Mouse (Mus musculus) urinary bladder, postnatal 36 days (tissue): ENCODE data around the gene Banp.

Experiments
- DNase-seq, 2 experiments: peaks; one replicate each; pipeline ENCODE4 v3.0.0; 2022; ENCODE audit warnings: low spot score in 2 of 2, mixed read lengths in 1 of 2

Banp gene

GRCm38 (mm10) chr8:121949222-121949800 lies at the start of gene Banp:
Gene Banp, plus strand, starts transcription at chr8:121949750.
- no peak for DNase-seq

GRCm38 (mm10) chr8:121901498-121902236 lies 47.9 kb upstream of the Banp start:
- DNase-seq, result peak in 1 of 2 experiments; percentile 18

- no peak for DNase-seq
Measured at GRCm38 (mm10) chr8:121903977-121904376, 45.6 kb upstream of the Banp start.

DNA sequence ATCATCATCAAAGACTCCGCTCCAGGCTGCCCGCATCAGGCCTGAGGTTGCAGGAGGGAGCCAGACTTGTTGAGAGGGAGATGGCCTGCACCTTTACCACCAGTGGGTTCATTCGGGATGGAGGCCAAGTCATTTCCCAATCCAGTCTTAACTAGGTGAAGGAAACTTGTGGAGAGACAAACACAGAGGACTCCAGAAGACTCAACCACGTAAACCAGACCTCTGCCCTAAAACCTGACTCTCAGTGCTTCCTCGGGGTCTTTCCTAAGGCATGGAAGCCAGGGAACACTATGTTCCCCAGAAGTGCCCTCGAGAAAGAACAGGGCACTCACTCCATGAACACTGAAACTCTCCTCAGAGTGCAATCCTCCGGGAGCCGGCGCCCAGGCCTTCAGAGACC lies 44.6 kb upstream of the Banp start:
- DNase-seq, result no peak

- no peak for DNase-seq
Measured at GRCm38 (mm10) chr8:121905420-121905819, 44.1 kb upstream of the Banp start.

GRCm38 (mm10) chr8:121905864-121906263 lies 43.7 kb upstream of the Banp start:
- DNase-seq, result no peak

GRCm38 (mm10) chr8:121906542-121907512 lies 42.7 kb upstream of the Banp start:
- peak in 1 of 2 experiments; percentile 21 for DNase-seq

DNA sequence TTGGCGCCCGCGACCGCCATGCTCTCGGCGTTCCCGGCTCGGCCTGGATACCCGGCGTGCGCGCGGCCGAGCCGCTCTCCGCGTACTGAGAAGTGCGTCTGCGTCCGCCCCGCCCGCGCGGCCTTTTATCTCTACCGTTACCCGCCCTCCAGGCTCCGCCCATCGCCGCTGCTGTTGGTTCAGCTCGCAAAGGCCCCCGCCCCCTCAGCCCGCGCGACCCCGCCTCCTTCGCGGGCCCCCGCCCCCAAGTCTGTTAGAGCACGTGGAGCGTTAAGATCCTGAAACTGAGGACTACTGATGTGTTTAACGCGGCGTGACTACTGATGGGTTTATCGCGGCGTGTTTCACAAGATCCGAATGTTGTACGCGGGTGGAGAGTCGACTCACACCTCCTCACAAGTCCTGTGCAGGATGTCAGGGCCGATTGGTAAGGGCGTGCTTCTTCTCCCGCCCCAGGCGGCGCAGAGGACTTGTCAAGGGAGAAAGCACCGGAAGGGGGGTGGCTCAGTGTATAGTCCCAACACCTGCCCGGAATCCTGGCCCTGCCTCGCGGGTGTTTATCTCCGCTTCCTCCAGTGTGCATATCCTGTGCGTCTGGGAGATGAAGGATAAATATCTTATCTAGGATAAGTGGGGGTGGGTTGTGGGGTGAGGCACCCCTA lies 41.8 kb upstream of the Banp start, which contains the start of gene Slc7a5:
Slc7a5 (minus strand) TSS at position 108 of the 662 bp plus-strand sequence.
- DNase-seq, result peak; percentile 92 to 95

- DNase-seq, result no peak
Measured at GRCm38 (mm10) chr8:121908378-121909147, 41.0 kb upstream of the Banp start.

GRCm38 (mm10) chr8:121909148-121909541 lies 40.4 kb upstream of the Banp start:
- no peak for DNase-seq

- DNase-seq, result peak; percentile 66 to 69
Measured at GRCm38 (mm10) chr8:121909663-121910062, 39.9 kb upstream of the Banp start.

GRCm38 (mm10) chr8:121911400-121911799 lies 38.1 kb upstream of the Banp start:
- no peak for DNase-seq

- no peak for DNase-seq
Measured at GRCm38 (mm10) chr8:121911987-121912386, 37.6 kb upstream of the Banp start.

DNA sequence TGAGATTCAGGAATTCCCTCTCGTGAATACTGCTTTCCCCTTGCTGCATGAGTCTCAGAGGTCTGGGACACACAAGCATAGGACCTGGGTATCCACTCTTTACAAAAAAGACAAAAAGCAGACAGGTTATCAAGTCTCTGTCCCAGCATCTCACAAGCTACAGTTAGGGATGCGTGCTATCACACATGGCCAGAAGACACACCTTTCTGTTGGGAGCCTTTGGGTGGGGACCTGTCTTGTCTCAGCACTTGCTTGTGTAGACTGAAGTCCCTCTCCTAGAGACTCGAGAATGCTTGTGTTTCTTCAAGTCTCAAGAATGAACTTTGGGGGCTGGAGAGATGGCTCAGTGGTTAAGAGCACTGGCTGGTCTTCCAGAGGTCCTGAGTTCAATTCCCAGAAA lies 36.7 kb upstream of the Banp start:
- no peak for DNase-seq

DNA sequence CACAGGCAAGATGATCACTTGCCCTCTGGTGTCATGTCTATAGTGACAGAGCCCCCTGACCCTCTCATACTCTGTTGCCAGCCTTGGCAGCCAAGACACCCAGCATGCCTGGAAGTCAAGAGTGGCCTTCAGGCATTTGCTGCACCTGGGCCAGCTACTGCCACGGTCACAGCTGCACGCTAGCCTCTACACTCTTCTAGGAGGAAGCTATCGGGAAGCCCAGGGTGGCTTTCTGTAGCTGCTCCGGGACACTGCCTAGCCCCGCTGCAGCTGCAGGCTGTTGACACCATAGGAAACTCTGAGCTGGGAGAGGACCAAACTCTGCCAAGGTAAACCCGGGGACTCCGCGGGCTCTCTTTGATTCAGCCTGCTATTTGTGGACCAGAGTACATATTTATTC lies 36.2 kb upstream of the Banp start:
- no peak for DNase-seq

GRCm38 (mm10) chr8:121919158-121919557 lies 30.4 kb upstream of the Banp start:
- DNase-seq, result no peak

DNA sequence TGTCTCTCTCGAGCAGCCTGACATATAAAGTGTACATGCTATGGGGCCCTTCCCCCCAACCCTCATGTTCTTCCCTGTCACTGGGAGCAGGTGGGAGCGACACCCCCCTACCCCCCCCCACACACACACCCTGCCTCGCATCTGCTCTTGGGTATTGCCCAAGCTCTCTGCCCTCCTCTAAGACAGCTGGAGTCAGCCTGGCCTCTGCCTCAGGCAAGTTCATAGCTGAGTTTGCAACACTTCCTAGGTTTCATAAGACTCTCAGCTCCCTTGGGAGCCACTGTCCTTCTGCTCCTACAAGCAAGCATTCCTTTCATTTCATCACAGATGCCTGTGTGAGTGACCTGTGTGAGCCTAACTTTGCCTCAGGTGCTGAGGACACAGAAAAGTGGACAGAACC lies 29.8 kb upstream of the Banp start:
- peak in 1 of 2 experiments; percentile 47 for DNase-seq

GRCm38 (mm10) chr8:121921582-121921981 lies 28.0 kb upstream of the Banp start:
- no peak for DNase-seq

GRCm38 (mm10) chr8:121922101-121922500 lies 27.4 kb upstream of the Banp start:
- DNase-seq, result peak in 1 of 2 experiments; percentile 49

DNA sequence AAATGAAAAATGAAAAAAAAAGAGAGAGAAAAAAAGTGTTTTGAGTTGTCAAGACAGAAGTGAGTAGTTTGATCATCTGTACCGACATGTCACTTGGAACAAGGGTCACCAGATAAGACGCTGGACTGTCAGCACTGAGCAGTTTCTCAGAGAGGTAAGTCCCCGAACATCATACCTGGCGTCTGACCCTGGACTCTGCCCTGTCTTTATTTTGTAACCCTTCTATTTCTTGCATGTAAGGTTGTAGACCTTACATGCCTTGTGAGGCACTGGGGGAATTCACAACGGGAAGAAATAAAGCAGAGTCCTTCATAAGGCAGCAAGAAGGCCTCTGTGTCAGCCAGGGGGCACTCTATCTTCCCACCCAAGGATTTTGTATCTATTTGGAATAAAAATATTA lies 24.9 kb upstream of the Banp start:
- no peak for DNase-seq

- peak; percentile 49 to 69 for DNase-seq
Measured at GRCm38 (mm10) chr8:121925624-121926023, 23.9 kb upstream of the Banp start.
